Mouse (Mus musculus): ENCODE data around the gene Man2b1.

- TF ChIP-seq CTCF (IDR thresholded peaks at IDR 0.05; ENCODE audit: low read depth, low read length) (no peak), POLR2A (IDR thresholded peaks at IDR 0.05; ENCODE audit: borderline replicate concordance, low read depth, low read length) (no peak)
Observed at GRCm38 (mm10) chr8:85095566-85095965, 12.5 kb downstream of the Man2b1 start.

Data from bone marrow macrophage, adult 2 months (primary cell).